Mouse (Mus musculus) olfactory bulb, adult 2 months (tissue): ENCODE measurements around the gene Wnt10b.

Source experiments
- CTCF ChIP-seq: fragments of 200-500 bp; IDR thresholded peaks from 2 replicates; pipeline ENCODE4 v1.5.1; 2012; ENCODE audit warnings: low read depth, mild to moderate bottlenecking, low read length, moderate library complexity; ENCODE audit not compliant: insufficient read depth
- POLR2A ChIP-seq: fragments of 200-500 bp; IDR thresholded peaks from 2 replicates; pipeline ENCODE4 v1.6.1; 2012; ENCODE audit warnings: mild to moderate bottlenecking, low read depth, low read length, moderate library complexity; ENCODE audit not compliant: insufficient read depth

GRCm38 (mm10) chr15:98732006-98732531 lies 45.9 kb downstream of the Wnt10b start:
- TF ChIP-seq CTCF (no peak), POLR2A (no peak)
